Mouse (Mus musculus) ES-Bruce4 (cell line): ENCODE measurements around the gene Nup62.

Experiments used
- CTCF ChIP-seq: IDR thresholded peaks from one replicate; pipeline ENCODE4 v1.8.1; 2011; ENCODE audit warnings: low read depth, low read length
- EP300 ChIP-seq: IDR thresholded peaks from 2 replicates; pipeline ENCODE4 v1.6.1; 2011; ENCODE audit warnings: low read depth, low read length; ENCODE audit not compliant: insufficient read depth
- POLR2A ChIP-seq: IDR thresholded peaks from one replicate; pipeline ENCODE4 v1.8.1; 2011; ENCODE audit warnings: low read length; ENCODE audit not compliant: insufficient read depth

GRCm38 (mm10) chr7:44813985-44814384, 1.9 kb upstream of the Nup62 start:
- no peak for TF ChIP-seq POLR2A
- no peak for TF ChIP-seq CTCF
- TF ChIP-seq EP300: no peak
